In the genomic region with DNA sequence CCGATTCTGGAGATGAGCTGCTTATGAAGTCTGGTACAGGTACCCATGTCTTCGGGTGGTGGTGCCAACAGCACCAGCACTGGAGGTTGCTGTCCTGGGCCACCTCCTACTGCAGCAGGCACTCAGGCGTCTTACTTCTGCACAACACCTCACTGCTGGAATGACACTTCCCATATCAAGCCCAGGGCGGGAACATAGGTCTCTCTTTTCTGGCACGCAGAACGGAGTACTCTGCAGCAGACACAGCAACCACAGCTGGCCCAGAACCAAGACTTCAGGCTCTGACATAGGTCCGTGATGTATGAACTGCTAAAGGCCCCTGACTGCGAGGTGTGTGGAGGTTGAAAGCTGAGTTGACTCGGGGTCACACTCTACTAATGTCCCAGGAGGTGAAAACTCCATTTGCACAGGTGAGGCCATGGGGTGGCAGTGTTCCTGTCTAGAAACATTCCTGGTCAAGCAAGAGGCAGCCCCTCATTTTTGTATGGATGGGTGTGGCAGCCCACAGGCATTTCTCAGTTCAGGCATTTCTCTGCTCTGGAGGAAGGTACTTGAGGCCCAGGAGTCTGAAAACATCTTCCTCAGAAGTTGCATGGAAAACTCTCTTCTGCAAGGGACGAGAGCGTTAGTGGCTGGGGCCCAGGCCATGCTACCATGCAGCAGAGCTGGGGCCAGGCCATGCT, we compare ENCODE assay signal across 14 mouse cellular contexts. TPM values are rescaled to one million over a fixed set of nuclear protein-coding genes. Genes with fewer than 3 reads are reported as not detected.
"Had no signal": no experiment of that assay in that cellular context is flagged by ENCODE, and none has a peak within 500 bp of the region (broad histone marks: within the 10 kb centered on the region; RNA-seq: fewer than 3 reads in every experiment).

No protein-coding gene starts in this region.

- H3K9me3 ChIP-seq: kidney, embryonic 15.5 days; limb, embryonic 15.5 days; liver, embryonic 12.5 days; midbrain, embryonic 15.5 days; neural tube, embryonic 12.5 days; stomach, embryonic 15.5 days had no signal

- H3K27me3 ChIP-seq: kidney, embryonic 15.5 days; limb, embryonic 15.5 days; liver, embryonic 12.5 days; midbrain, embryonic 15.5 days; neural tube, embryonic 12.5 days; stomach, embryonic 15.5 days had no signal

- H3K27ac ChIP-seq: kidney, embryonic 15.5 days; limb, embryonic 15.5 days; liver, embryonic 12.5 days; midbrain, embryonic 15.5 days; neural tube, embryonic 12.5 days; stomach, embryonic 15.5 days had no signal

- H3K4me3 ChIP-seq: kidney, embryonic 15.5 days; limb, embryonic 15.5 days; liver, embryonic 12.5 days; megakaryocyte, embryonic 14.5 days; midbrain, embryonic 15.5 days; neural tube, embryonic 12.5 days; stomach, embryonic 15.5 days had no signal

- H3K9ac ChIP-seq: kidney, embryonic 15.5 days; limb, embryonic 15.5 days; liver, embryonic 12.5 days; midbrain, embryonic 15.5 days; neural tube, embryonic 12.5 days; stomach, embryonic 15.5 days had no signal

- H3K4me2 ChIP-seq: kidney, embryonic 15.5 days; limb, embryonic 15.5 days; liver, embryonic 12.5 days; lung, embryonic 14.5 days; midbrain, embryonic 11.5 days; midbrain, embryonic 15.5 days; neural tube, embryonic 12.5 days; stomach, embryonic 15.5 days had no signal

- DNase-seq: lung, embryonic 14.5 days; lung, postnatal 4 days; right cerebral cortex, postnatal 14 days; thymus, postnatal 36 days had no signal

- H3K4me1 ChIP-seq: kidney, embryonic 15.5 days; limb, embryonic 15.5 days; midbrain, embryonic 15.5 days; neural tube, embryonic 12.5 days; stomach, embryonic 15.5 days had no signal

- ATAC-seq: liver, embryonic 12.5 days; midbrain, embryonic 15.5 days had no signal

RNA-seq across cellular contexts. Expression of gene Aebp1, which starts 33.1 kb away (rescaled TPM):
- total RNA-seq: monocyte, adult 5-6 weeks; neutrophil, adult 5-6 weeks had no signal
